Mouse (Mus musculus): ENCODE results near the gene Ipmk. TPM values are rescaled to one million over a fixed set of nuclear protein-coding genes. Genes with fewer than 3 reads are reported as not detected.

Gene Ipmk
- polyA plus RNA-seq, 1 experiment from 2014 or later = 14.3 TPM

DNA sequence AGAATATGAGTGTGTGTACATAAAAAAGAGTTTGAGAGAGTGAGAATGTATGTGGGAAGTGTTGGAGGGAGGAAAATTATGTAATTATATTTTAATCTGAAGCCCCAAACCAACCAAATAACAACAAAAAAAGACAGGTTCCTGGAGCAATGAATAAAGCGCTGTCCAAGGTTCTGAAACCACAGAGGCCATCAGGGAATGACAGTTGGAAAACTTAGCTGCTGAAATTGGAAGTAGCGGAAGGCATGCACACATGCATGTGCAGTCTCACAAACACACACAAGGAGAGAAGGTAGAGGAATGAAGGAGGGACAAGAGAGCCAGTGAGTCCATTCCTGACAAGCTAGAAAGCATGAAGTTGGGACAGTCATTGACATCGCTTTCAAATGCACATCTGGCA lies 56.1 kb downstream of the Ipmk start:
- no peak overlapping the region for H3K27ac ChIP-seq
- H3K4me3 ChIP-seq (replicated peaks) = no peak overlapping the region
- H3K9me3 ChIP-seq (replicated peaks) = no peaks in the 10 kb centered on the region
- 66% methylated on average over 3 of the region's 3 CpGs for WGBS
- H3K9ac ChIP-seq = no peak overlapping the region
- no peaks in the 10 kb centered on the region for H3K36me3 ChIP-seq
- H3K4me1 ChIP-seq = no peaks in the 10 kb centered on the region
- ATAC-seq (replicated peaks; ENCODE audit: low FRiP score) = no peak
- no peaks in the 10 kb centered on the region for H3K27me3 ChIP-seq
- no peak overlapping the region for H3K4me2 ChIP-seq

DNA sequence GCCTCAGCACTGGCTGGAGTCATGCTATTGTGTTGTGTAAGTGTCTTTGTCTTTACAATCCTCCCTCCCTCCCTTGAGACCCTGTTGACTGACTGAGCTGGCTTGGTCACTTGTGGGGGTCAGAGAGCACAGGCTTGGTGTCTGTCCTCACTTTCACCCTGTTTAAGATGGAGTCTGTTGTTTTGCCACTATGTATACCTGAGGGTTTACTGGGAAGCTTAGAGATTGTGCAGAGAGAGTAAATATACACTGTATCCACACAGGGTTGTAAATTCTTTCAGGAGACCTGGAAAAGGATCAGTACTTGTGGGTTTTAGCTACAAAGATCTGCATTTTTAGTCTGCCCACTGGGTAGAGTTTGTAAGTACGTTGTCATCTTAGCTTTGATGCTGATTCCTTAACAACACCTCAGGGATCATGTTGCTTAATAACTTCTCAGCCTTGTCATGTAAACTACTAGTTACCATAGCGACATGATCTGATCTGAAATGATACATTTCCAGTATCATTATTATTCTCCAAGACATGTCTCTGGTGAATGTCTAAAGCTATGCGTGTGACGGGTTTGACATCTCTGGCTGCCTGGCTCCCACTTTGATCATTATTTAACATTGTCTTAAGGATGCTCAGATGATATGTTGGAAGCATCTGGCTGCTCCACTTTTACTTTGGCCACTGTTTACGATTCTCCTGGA lies 58.1 kb downstream of the Ipmk start:
- Histone ChIP-seq H3K36me3 (no peaks in the 10 kb centered on the region), H3K4me2 (no peak overlapping the region), H3K4me1 (no peaks in the 10 kb centered on the region), H3K27me3 (no peaks in the 10 kb centered on the region), H3K4me3 (replicated peaks) (no peak overlapping the region), H3K9me3 (replicated peaks) (no peaks in the 10 kb centered on the region), H3K27ac (no peak overlapping the region), H3K9ac (no peak overlapping the region)
- 83% methylated on average over 5 of the region's 5 CpGs for WGBS
- no peak for ATAC-seq (replicated peaks; ENCODE audit: low FRiP score)

DNA sequence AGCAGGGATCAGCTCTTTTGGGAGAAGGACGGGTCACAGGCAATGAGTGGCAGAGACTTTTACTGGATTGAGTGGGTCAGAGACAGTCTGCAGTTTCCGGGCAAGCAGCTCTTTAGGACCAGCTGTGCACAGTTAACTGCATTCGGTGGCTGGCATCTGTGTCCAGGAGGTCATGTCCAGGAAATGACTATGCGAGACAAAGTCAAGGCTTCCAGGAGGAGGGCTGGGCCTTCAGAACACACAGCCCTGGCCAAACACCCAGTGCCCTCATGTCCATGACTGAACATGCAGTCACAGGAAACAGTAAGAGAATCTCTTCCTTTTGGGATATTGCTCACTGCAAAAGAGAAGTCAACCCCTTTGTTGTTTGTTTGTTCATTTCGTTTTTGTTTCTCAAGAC lies 62.4 kb downstream of the Ipmk start:
- Histone ChIP-seq H3K9me3 (replicated peaks) (no peaks in the 10 kb centered on the region), H3K4me2 (no peak overlapping the region), H3K36me3 (no peaks in the 10 kb centered on the region), H3K27ac (no peak overlapping the region), H3K27me3 (no peaks in the 10 kb centered on the region), H3K9ac (no peak overlapping the region), H3K4me3 (replicated peaks) (no peak overlapping the region), H3K4me1 (no peaks in the 10 kb centered on the region)
- ATAC-seq (replicated peaks; ENCODE audit: low FRiP score) = no peak
- WGBS = 66% methylated on average over 5 of the region's 5 CpGs

DNA sequence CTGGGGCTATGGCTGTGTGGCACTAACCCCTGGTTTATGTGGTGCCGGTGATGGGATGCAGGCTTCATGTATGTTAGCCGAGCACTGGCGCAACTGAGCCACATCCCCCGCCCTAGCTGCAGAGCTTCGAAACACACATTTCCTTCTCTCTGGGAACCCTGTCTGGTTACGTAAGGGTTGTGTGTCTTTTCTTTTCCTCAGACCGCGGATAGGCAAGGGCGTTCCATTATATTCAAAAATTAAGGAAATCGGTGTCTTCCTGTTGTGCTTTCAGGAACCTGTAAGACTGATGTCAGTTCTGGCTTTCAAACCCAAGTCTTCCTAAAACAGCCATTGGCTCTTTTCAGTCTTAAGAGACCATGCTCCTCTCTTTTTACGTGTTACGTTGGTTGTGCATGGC lies 65.8 kb downstream of the Ipmk start:
- Histone ChIP-seq H3K4me3 (replicated peaks) (no peak overlapping the region), H3K27me3 (no peaks in the 10 kb centered on the region), H3K4me2 (no peak overlapping the region), H3K27ac (no peak overlapping the region), H3K9me3 (replicated peaks) (no peaks in the 10 kb centered on the region), H3K36me3 (no peaks in the 10 kb centered on the region), H3K9ac (no peak overlapping the region), H3K4me1 (no peaks in the 10 kb centered on the region)
- 83% methylated on average over 12 of the region's 12 CpGs for WGBS
- no peak for ATAC-seq (replicated peaks; ENCODE audit: low FRiP score)

DNA sequence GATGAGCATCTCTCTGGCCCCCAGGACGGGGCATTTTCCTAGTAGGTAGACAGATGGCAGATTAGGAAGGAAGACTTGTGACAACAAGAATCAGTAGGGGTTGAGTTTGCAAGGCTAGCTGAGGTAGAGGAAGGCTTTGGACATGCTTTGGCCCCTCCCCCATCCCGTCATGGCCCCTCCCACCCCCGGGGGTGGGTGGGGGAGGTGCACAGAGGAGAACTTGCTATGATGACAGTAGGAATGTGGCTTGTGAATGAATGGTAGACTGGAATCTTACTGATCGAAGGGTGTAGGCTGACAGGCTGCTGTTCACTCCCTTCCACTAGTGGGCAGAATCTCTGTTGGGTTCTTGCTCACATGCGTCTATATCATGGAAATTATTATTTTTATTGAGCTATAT lies 74.0 kb downstream of the Ipmk start:
- Histone ChIP-seq H3K4me2 (no peak overlapping the region), H3K4me3 (replicated peaks) (no peak overlapping the region), H3K27ac (no peak overlapping the region), H3K9me3 (replicated peaks) (no peaks in the 10 kb centered on the region), H3K9ac (no peak overlapping the region), H3K36me3 (no peaks in the 10 kb centered on the region), H3K27me3 (no peaks in the 10 kb centered on the region), H3K4me1 (no peaks in the 10 kb centered on the region)
- no peak for ATAC-seq (replicated peaks; ENCODE audit: low FRiP score)
- WGBS = 61% methylated on average over 5 of the region's 5 CpGs

DNA sequence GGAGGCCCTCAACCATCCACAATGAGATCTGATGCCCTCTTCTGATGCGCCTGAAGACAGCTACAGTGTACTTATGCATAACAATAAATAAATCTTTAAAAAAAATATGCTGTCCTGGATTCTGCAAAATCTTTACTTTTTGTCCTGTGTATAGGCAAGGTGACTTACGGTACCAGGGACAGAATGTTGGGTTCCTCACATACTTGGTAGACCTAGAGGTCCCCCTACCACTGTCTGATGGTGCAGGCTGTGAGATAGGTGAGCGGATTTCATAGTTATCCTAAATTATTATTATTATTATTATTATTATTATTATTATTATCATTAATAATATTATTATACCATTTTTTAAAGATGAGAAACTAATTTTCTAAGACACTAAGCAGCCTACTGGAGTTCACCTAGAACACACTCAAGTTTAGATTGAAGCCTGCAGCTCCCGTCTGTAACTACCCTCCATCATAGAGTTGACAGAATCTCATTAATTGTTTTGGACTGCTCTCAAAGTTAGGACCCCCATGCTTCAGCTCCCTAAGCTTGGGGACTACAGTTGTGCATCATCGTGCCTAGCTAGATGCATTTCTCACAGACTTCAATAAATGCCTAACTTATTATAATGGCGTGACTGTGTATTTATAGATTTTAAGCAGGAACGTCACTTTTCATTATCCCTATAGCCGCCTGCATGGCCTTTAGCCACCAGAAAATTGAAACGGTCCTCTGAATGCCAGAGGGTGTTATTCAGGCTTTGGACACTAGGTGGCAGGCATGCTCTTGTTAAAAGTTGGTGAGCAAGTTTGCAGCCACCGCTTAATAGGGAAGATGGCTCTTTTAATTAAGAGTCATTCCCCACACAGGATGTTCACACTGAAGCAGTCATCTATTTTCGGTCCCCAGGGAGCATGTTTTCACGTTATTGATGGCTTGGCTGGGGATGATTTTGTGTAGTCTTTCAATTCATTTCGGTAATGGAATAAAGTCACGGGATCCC lies 74.8 kb downstream of the Ipmk start:
- Histone ChIP-seq H3K9ac (no peak overlapping the region), H3K27ac (no peak overlapping the region), H3K9me3 (replicated peaks) (no peaks in the 10 kb centered on the region), H3K27me3 (no peaks in the 10 kb centered on the region), H3K4me2 (no peak overlapping the region), H3K4me1 (no peaks in the 10 kb centered on the region), H3K36me3 (no peaks in the 10 kb centered on the region), H3K4me3 (replicated peaks) (no peak overlapping the region)
- 41% methylated on average over 14 of the region's 14 CpGs for WGBS
- no peak for ATAC-seq (replicated peaks; ENCODE audit: low FRiP score)

DNA sequence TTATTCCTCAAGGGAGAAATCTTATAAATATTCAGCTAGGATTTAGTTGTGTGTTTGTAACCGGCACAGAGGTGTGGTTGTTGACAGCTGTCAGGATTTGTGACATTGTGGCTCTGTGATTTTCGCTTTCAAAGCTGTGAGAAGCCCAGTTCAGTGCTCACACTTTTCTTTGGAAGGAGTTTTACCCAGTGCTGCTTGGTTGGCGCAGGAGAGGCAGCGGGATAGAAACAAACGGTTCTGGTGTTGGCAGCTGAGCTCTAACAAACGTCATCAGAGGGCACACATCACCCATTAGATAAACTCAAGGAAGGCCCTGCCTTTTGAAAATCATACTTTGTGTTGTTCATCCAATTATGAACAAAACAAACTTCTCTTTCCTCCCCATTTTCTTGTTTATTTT lies 79.2 kb downstream of the Ipmk start:
- no peak for ATAC-seq (replicated peaks; ENCODE audit: low FRiP score)
- no peak overlapping the region for H3K4me3 ChIP-seq (replicated peaks)
- H3K4me1 ChIP-seq = no peaks in the 10 kb centered on the region
- WGBS = 71% methylated on average over 6 of the region's 6 CpGs
- no peaks in the 10 kb centered on the region for H3K27me3 ChIP-seq
- no peak overlapping the region for H3K9ac ChIP-seq
- H3K4me2 ChIP-seq = no peak overlapping the region
- no peaks in the 10 kb centered on the region for H3K36me3 ChIP-seq
- no peak overlapping the region for H3K27ac ChIP-seq
- H3K9me3 ChIP-seq (replicated peaks) = no peaks in the 10 kb centered on the region

DNA sequence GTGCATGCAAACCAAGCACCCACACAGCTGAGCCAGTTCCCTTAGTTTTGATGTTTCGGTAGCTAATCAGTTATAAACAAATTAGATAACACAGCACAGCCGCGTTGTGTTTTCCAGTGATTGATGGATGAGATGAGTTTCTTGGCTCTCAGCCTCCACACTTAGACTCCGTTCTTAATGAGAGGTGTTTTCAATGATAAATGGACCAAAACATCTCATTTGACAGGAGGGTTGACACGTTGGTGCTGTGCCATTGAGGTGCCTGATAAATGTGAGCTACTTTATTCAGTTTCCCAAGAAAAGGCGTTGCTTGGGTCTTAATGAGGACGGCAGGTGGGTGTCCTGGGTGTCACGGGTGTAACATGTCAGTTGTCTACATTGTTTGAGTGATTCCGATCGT lies 79.8 kb downstream of the Ipmk start:
- ATAC-seq (replicated peaks; ENCODE audit: low FRiP score) = no peak
- Histone ChIP-seq H3K27me3 (no peaks in the 10 kb centered on the region), H3K4me2 (no peak overlapping the region), H3K4me3 (replicated peaks) (no peak overlapping the region), H3K9me3 (replicated peaks) (no peaks in the 10 kb centered on the region), H3K9ac (no peak overlapping the region), H3K27ac (no peak overlapping the region), H3K4me1 (no peaks in the 10 kb centered on the region), H3K36me3 (no peaks in the 10 kb centered on the region)
- WGBS = 45% methylated on average over 10 of the region's 10 CpGs

DNA sequence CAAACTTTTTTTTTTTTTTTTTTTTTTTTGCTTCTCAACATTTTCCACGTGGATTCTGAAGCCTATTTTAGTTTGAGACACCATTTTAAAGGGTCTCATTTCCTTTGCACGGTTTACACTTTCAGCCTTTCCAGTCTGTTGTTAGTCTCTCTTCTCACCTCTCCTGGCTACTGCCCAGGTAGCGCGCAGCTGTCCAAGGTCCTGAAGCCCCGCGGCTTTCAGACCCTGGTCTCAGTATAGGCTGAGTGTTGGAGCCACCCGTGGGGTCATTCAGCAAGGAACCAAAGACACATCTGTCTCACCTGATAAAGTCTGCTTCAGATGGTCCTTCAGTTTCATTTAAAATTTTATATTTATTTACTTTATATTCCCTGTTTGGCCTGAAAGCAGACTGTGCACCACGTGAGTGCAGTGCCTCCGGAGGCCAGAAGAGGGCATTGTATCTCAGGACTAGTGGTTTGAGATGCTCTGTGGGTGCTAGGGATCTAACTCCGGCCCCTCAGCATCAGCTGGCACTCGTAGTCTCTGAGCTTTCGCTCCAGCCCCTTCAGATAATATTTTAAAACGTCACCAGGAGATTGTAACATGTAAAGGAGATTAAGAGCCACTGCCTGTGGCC lies 80.8 kb downstream of the Ipmk start:
- no peaks in the 10 kb centered on the region for H3K27me3 ChIP-seq
- no peak overlapping the region for H3K9ac ChIP-seq
- H3K4me2 ChIP-seq = no peak overlapping the region
- H3K9me3 ChIP-seq (replicated peaks) = no peaks in the 10 kb centered on the region
- H3K36me3 ChIP-seq = no peaks in the 10 kb centered on the region
- no peak overlapping the region for H3K4me3 ChIP-seq (replicated peaks)
- peak; percentile 49; the same call in 1 of the 2 replicates for ATAC-seq (replicated peaks; ENCODE audit: low FRiP score)
- WGBS = 64% methylated on average over 13 of the region's 13 CpGs
- no peaks in the 10 kb centered on the region for H3K4me1 ChIP-seq
- H3K27ac ChIP-seq = no peak overlapping the region

DNA sequence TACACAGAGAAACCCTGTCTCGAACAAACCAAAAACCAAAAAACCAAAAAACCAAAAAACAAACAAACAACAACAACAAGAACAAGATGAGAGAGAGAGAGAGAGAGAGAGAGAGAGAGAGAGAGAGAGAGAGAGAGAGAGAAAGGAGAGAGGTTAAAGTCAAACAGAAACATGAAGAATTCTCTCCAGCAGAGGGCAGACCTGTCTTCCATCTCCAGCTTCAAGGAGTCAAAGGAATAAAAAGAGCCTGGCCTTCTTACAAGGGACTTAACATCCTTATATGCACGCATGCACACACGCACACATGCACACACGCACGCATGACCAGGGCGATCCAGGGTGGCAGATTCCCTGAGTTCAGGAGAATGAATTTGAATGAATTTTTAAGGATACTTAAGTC lies 83.1 kb downstream of the Ipmk start:
- Histone ChIP-seq H3K27ac (no peak overlapping the region), H3K9me3 (replicated peaks) (no peaks in the 10 kb centered on the region), H3K9ac (no peak overlapping the region), H3K4me1 (no peaks in the 10 kb centered on the region), H3K4me3 (replicated peaks) (no peak overlapping the region), H3K36me3 (no peaks in the 10 kb centered on the region), H3K4me2 (no peak overlapping the region), H3K27me3 (no peaks in the 10 kb centered on the region)
- no peak for ATAC-seq (replicated peaks; ENCODE audit: low FRiP score)
- 90% methylated on average over 6 of the region's 6 CpGs for WGBS

DNA sequence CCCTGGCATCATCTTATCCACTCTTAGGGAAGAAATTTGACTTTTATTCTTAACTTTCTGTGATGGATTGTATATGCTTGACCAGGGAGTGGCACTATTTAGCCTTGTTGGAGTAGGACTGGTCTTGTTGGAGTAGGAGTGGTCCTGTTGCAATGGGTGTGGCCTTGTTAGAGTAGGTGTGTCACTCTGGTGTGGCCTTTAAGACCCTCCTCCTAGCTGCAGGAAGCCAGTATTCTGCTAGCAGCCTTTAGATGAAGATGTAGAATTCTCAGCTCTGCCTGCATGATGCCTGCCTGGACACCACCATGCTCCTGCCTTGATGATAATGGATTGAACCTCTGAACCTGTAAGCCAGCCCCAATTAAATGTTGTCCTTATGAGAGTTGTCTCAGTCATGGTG lies 95.5 kb downstream of the Ipmk start:
- Histone ChIP-seq H3K27ac (no peak overlapping the region), H3K36me3 (no peaks in the 10 kb centered on the region), H3K4me1 (no peaks in the 10 kb centered on the region), H3K9me3 (replicated peaks) (no peaks in the 10 kb centered on the region), H3K27me3 (no peaks in the 10 kb centered on the region), H3K9ac (no peak overlapping the region), H3K4me2 (no peak overlapping the region), H3K4me3 (replicated peaks) (no peak overlapping the region)
- ATAC-seq (replicated peaks; ENCODE audit: low FRiP score) = no peak

DNA sequence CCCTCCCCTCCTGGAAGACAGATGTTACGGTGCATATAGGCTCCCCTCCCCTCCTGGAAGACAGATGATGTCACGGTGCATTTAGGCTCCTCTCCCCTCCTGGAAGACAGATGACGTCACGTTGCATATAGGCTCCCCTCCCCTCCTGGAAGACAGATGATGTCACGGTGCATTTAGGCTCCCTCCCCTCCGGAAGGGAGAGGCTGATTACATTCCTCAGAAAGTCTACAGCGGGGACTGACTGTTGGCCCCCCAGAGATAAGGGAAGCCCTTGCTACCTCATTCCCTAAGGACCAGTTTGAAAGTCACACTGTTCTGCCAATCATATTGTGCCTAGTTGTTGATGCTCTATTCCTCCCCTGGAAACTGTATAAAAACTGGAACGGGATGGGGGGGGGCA lies 100.1 kb downstream of the Ipmk start:
- WGBS = 78% methylated on average over 8 of the region's 8 CpGs
- no peaks in the 10 kb centered on the region for H3K27me3 ChIP-seq

More for the DNA sequence above, 100.1 kb downstream of the Ipmk start:
- ATAC-seq (replicated peaks; ENCODE audit: low FRiP score) = no peak
- Histone ChIP-seq H3K27ac (no peak overlapping the region), H3K4me2 (no peak overlapping the region), H3K4me3 (replicated peaks) (no peak overlapping the region), H3K9ac (no peak overlapping the region), H3K9me3 (replicated peaks) (no peaks in the 10 kb centered on the region), H3K4me1 (no peaks in the 10 kb centered on the region), H3K36me3 (no peaks in the 10 kb centered on the region)

All from kidney, embryonic 15.5 days (tissue).